Mouse (Mus musculus): ENCODE results near the gene Atxn2l. TPM values are rescaled to one million over a fixed set of nuclear protein-coding genes. Genes with fewer than 3 reads are reported as not detected.
A peak's percentile ranks its signal among the peaks of the same experiment; 100 is the strongest.

The Atxn2l gene
- total RNA-seq (2014; rRNA removed) = 80.5 and 84.0 TPM in 2 replicates
- 52.1 and 65.4 TPM in 2 replicates for polyA plus RNA-seq (2015; fragmentation: Nextera tagmentation; extraction: Ambion mirVana)

DNA sequence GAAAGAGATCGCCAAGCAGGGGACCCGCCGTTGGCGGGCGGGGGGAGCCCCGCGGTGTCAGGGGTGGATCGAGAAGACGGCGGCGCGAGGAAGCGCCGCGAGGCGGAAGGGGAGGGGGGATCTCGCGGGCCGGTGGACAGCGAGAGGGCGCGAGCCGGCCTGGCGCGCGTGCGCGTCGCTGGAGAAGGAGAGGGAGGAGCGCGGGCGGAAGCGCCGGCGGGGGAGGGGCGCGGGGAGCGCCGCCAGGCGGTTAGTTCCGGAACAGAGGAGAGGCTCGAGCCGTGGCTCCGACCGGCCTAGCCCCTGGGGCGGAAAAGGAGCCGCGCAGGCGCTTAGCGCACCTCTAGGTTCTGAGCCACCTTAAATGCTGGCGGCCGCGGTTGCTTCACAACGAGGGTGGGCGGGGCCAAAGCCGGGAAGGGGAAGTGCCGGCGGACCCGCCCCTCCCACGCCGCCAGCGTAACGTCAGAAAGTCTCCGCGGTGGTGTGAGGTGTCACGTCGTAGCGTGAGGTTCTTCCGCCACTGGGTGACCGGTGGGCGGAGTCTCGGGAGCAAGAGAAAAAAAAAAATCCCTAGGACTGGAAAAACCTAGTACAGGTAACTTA lies at the start of gene Atxn2l:
Gene Atxn2l (minus strand): TSS at position 165 of the 606 bp plus-strand sequence.
- peaks cover 21% of the 10 kb centered on the region for H3K36me3 ChIP-seq (ENCODE audit: insufficient read depth, low read length)
- peak within 1 kb of the TSS; percentile 100 for H3K27ac ChIP-seq (ENCODE audit: low read depth, low read length)
- H3K4me3 ChIP-seq (ENCODE audit: low read depth, low read length) = peak within 1 kb of the TSS; percentile 95
- H3K4me2 ChIP-seq (ENCODE audit: low read depth, low read length, poor library complexity, severe bottlenecking) = peak within 1 kb of the TSS; percentile 59
- WGBS = under 1% methylated on average over 46 of the region's 72 CpGs
- DNase-seq (ENCODE audit: low spot score) = peak; percentile 99
- peak; percentile 88 for ATAC-seq (ENCODE audit: low FRiP score)
- no peaks in the 10 kb centered on the region for H3K27me3 ChIP-seq (ENCODE audit: insufficient read depth, low read length)
- H3K4me1 ChIP-seq (ENCODE audit: insufficient read depth, low read length) = peaks cover 3% of the 10 kb centered on the region; the same call in 1 of the 2 replicates
- no peaks in the 10 kb centered on the region for H3K9me3 ChIP-seq (ENCODE audit: low read length)
- peak within 1 kb of the TSS; percentile 100 for H3K9ac ChIP-seq (replicated peaks; ENCODE audit: low read length, poor library complexity, severe bottlenecking)
- peak; percentile 71 for TF ChIP-seq CTCF (IDR thresholded peaks at IDR 0.05)

DNA sequence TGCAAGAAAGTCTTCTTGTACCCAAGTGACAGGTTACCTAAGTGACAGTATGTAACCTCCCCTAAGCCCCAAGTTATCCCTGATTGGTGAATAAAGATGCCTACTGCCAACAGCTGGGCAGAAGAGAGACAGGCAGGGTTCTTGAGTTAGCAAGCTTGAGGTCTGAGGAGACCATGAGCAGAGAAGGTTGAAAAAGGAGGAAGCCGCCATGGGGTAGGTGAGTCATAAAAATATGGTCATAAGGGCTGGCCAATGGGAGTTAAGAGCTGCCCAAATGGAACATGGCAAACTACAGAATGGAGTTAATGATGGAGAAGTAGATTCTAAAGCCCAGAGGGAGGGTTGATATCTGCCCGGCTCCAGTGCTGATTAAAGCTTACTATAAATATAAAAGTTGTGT lies 42.4 kb upstream of the Atxn2l start:
- no peak for DNase-seq (ENCODE audit: low spot score)
- Histone ChIP-seq H3K4me3 (ENCODE audit: low read depth, low read length) (no peak overlapping the region), H3K36me3 (ENCODE audit: insufficient read depth, low read length) (peaks cover 46% of the 10 kb centered on the region), H3K27me3 (ENCODE audit: insufficient read depth, low read length) (no peaks in the 10 kb centered on the region), H3K9ac (replicated peaks; ENCODE audit: low read length, poor library complexity, severe bottlenecking) (no peak overlapping the region), H3K9me3 (ENCODE audit: low read length) (no peaks in the 10 kb centered on the region), H3K27ac (ENCODE audit: low read depth, low read length) (no peak overlapping the region), H3K4me1 (ENCODE audit: insufficient read depth, low read length) (no peaks in the 10 kb centered on the region), H3K4me2 (ENCODE audit: low read depth, low read length, poor library complexity, severe bottlenecking) (no peak overlapping the region)
- TF ChIP-seq CTCF (IDR thresholded peaks at IDR 0.05) = no peak
- ATAC-seq (ENCODE audit: low FRiP score) = no peak
- 98% methylated on average over 2 of the region's 2 CpGs for WGBS

DNA sequence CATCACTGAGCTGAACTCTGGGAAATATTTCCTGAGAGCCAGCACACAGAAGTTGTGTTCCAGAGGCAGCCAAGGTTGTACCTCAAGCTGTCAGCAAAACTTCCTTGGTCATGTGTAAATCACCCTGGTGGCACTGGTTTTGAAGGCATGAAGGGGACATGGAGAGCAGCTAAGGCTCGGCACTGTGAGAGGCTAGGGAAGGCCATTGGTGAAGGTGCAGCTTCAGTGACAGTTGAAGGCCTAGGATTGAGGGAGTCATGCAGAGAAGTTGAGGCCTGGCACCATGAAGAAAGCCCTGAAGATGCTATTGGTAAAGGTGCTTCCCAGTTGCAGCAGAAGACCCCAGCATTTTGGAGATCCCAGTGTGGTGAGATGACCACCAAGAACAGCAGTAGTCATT lies 38.4 kb upstream of the Atxn2l start:
- Histone ChIP-seq H3K4me2 (ENCODE audit: low read depth, low read length, poor library complexity, severe bottlenecking) (no peak overlapping the region), H3K9ac (replicated peaks; ENCODE audit: low read length, poor library complexity, severe bottlenecking) (no peak overlapping the region), H3K4me1 (ENCODE audit: insufficient read depth, low read length) (no peaks in the 10 kb centered on the region), H3K4me3 (ENCODE audit: low read depth, low read length) (no peak overlapping the region), H3K27ac (ENCODE audit: low read depth, low read length) (no peak overlapping the region), H3K27me3 (ENCODE audit: insufficient read depth, low read length) (0 out of 2 replicates have a peak, but pooled peaks cover 3% of the 10 kb centered on the region), H3K9me3 (ENCODE audit: low read length) (no peaks in the 10 kb centered on the region), H3K36me3 (ENCODE audit: insufficient read depth, low read length) (peaks cover 11% of the 10 kb centered on the region; the same call in 1 of the 2 replicates)
- WGBS = 69% methylated on average over 1 of the region's 1 CpGs
- no peak for TF ChIP-seq CTCF (IDR thresholded peaks at IDR 0.05)
- ATAC-seq (ENCODE audit: low FRiP score) = no peak
- no peak for DNase-seq (ENCODE audit: low spot score)

DNA sequence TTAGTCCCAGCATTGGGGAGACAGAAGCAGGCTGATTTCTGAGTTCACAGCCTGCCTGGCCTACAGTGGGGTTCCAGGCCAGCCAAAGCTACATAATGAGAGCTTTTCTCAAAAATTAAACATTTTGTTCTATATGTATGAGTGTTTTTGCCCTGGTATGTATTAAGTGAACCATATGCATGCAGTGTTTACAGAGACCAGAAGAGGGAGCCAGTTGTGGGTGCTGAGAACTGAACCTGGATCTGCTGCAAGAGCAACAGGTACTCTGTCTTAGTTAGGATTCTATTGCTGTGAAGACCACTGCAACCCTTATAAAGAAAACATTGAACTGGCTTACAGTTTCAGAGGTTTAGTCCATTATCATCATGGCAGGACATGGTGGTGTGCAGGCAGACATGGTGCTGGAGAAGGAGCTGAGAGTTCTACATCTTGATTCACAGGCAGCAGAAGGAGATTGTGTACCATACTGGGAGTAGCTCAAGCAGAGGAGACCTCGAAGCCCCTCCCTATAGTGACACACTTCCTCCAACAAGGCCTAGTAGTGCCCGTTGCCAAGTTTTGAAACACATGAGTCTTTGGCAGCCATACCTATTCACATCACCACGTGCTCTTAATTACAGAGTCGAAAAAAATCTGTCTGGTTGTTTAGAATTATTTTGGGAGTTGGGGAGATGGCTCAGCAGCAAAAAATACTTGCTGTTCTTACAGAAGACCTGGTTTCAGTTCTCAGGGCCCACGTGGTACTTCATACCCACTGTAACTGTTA lies 34.8 kb upstream of the Atxn2l start:
- Histone ChIP-seq H3K9ac (replicated peaks; ENCODE audit: low read length, poor library complexity, severe bottlenecking) (no peak overlapping the region), H3K27me3 (ENCODE audit: insufficient read depth, low read length) (0 out of 2 replicates have a peak, but pooled peaks cover 3% of the 10 kb centered on the region), H3K4me2 (ENCODE audit: low read depth, low read length, poor library complexity, severe bottlenecking) (no peak overlapping the region), H3K4me1 (ENCODE audit: insufficient read depth, low read length) (no peaks in the 10 kb centered on the region), H3K36me3 (ENCODE audit: insufficient read depth, low read length) (no peaks in the 10 kb centered on the region), H3K27ac (ENCODE audit: low read depth, low read length) (no peak overlapping the region), H3K9me3 (ENCODE audit: low read length) (no peaks in the 10 kb centered on the region), H3K4me3 (ENCODE audit: low read depth, low read length) (no peak overlapping the region)
- peak; percentile 65 for TF ChIP-seq CTCF (IDR thresholded peaks at IDR 0.05)
- ATAC-seq (ENCODE audit: low FRiP score) (no peak), DNase-seq (ENCODE audit: low spot score) (peak; percentile 36)
- WGBS = 81% methylated on average over 5 of the region's 5 CpGs

DNA sequence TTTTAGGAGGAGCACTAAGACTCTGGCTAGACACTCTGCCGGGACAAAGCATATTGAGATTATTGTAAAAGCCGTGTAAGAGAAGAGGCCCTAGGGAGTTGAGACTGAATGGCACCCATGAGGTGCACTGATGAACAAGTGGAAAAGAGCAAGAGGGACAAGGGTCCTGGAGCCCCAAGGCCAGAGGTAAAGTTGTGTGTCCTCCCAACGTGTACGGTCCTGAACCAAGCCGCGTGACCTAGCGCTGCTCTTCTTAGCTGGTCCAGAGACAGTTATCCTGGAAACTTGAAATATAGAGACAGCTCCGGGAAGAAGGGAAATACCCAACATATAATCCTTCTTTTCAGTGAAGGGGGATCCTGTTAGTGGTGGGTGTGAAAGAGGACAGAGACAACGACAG lies 33.2 kb upstream of the Atxn2l start:
- H3K4me3 ChIP-seq (ENCODE audit: low read depth, low read length) = peak overlapping the region; percentile 48; the same call in 1 of the 2 replicates
- no peak for ATAC-seq (ENCODE audit: low FRiP score)
- H3K9me3 ChIP-seq (ENCODE audit: low read length) = no peaks in the 10 kb centered on the region
- 0 out of 2 replicates have a peak overlapping the region, but pooled peaks have one; percentile 56 for H3K9ac ChIP-seq (replicated peaks; ENCODE audit: low read length, poor library complexity, severe bottlenecking)
- DNase-seq (ENCODE audit: low spot score) = no peak
- 0 out of 2 replicates have a peak, but pooled peaks cover 3% of the 10 kb centered on the region for H3K27me3 ChIP-seq (ENCODE audit: insufficient read depth, low read length)
- peak overlapping the region; percentile 87 for H3K4me2 ChIP-seq (ENCODE audit: low read depth, low read length, poor library complexity, severe bottlenecking)
- no peaks in the 10 kb centered on the region for H3K36me3 ChIP-seq (ENCODE audit: insufficient read depth, low read length)
- 37% methylated on average over 9 of the region's 9 CpGs for WGBS
- H3K27ac ChIP-seq (ENCODE audit: low read depth, low read length) = no peak overlapping the region
- no peak for TF ChIP-seq CTCF (IDR thresholded peaks at IDR 0.05)
- no peaks in the 10 kb centered on the region for H3K4me1 ChIP-seq (ENCODE audit: insufficient read depth, low read length)

DNA sequence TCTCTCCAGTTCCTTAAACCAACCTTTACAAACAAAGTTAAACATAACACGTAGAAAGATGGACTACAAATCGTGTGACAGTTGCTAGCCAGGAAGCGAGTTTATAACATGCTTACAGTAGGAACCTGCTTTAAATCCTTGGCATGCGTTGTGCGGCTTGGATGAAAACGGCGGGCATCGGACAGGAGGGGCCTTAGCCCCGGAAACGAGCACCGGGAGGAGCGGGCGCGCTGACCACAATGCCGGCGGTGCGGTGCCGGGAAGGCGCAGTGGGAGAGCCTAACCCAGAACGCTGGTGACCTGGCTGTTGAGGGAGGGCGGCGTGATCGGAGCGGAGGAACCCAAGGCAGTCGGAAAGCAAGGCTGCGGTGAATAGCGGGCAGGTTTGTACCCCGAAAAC lies 32.5 kb upstream of the Atxn2l start:
- no peak for ATAC-seq (ENCODE audit: low FRiP score)
- 2% methylated on average over 28 of the region's 28 CpGs for WGBS

More for the DNA sequence above, 32.5 kb upstream of the Atxn2l start:
- peak; percentile 5 for DNase-seq (ENCODE audit: low spot score)
- Histone ChIP-seq H3K9ac (replicated peaks; ENCODE audit: low read length, poor library complexity, severe bottlenecking) (peak overlapping the region; percentile 56), H3K27me3 (ENCODE audit: insufficient read depth, low read length) (0 out of 2 replicates have a peak, but pooled peaks cover 3% of the 10 kb centered on the region), H3K36me3 (ENCODE audit: insufficient read depth, low read length) (no peaks in the 10 kb centered on the region), H3K27ac (ENCODE audit: low read depth, low read length) (no peak overlapping the region), H3K4me2 (ENCODE audit: low read depth, low read length, poor library complexity, severe bottlenecking) (peak overlapping the region; percentile 87), H3K4me1 (ENCODE audit: insufficient read depth, low read length) (no peaks in the 10 kb centered on the region), H3K4me3 (ENCODE audit: low read depth, low read length) (peak overlapping the region; percentile 48), H3K9me3 (ENCODE audit: low read length) (no peaks in the 10 kb centered on the region)
- no peak for TF ChIP-seq CTCF (IDR thresholded peaks at IDR 0.05)

Data from midbrain, postnatal 0 days (tissue).